Mouse (Mus musculus): ENCODE measurements around the gene Gm10720.
"Not testable (repeated sequence)": the region's sequence is repeated elsewhere in the genome, so short reads cannot be mapped to it uniquely, and the experiment has no call there.

DNA sequence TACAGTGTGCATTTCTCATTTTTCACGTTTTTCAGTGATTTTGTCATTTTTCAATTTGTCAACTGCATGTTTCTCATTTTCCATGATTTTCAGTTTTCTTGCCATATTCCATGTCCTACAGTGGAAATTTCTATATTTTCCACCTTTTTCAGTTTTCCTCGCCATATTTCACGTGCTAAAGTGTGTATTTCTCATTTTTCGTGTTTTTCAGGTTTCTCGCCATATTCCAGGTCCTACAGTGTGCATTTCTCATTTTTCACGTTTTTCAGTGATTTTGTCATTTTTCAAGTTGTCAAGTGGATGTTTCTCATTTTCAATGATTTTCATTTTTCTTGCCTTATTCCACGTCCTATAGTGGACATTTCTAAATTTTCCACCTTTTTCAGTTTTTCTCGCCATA, 21.1 kb downstream of the Gm10720 start, which contains the start of gene Gm10715:
- not testable (repeated sequence) for TF ChIP-seq CTCF (IDR thresholded peaks at IDR 0.05; ENCODE audit: extremely low read depth, insufficient read depth, insufficient read length, insufficient replicate concordance); POLR2A (IDR thresholded peaks at IDR 0.05; ENCODE audit: low read depth, low read length)
